Mouse (Mus musculus) effector memory CD4-positive, alpha-beta T cell, adult 7 months (primary cell): ENCODE data around the gene Tle6. TPM values are rescaled to one million over a fixed set of nuclear protein-coding genes. Genes with fewer than 3 reads are reported as not detected.

Source experiments
- polyA plus RNA-seq: library from polyadenylated mRNA; unstranded; fragments of 100-300 nt; shearing (Covaris generic); gene quantifications from one replicate; pipeline ENCODE4 v1.2.1, GENCODE M21; 2017

The Tle6 gene
- not detected for polyA plus RNA-seq

GRCm38 (mm10) chr10:81600738-81601203 is at the start of gene Tle6:
Tle6 (minus strand) TSS chr10:81601073.

GRCm38 (mm10) chr10:81648803-81649775 is 48.2 kb upstream of the Tle6 start, which contains the start of gene Gm10778:
Gm10778 (plus strand) TSS chr10:81649059.

DNA sequence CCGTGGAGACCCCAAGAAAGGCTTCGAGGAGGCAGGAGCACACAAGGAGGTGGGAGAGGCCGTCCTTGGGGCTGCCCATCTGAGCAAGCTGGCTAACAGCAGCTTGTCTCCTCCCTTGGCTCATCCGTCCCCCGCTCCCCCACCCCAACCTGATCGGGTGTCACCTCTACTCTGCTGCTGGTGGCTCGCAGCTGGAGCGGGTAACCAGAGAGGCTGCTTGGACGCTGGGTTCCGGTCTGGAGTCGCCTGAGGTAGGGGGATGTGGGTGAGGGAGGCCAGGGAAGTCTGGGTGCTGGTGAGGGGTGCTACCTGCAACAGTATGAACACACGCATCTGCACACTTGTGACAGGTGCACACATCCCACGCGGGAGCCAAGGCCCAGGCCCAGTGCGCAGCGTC is 27.5 kb upstream of the Tle6 start, which contains the start of gene Ankrd24:
TSS of gene Ankrd24 (plus strand) at position 151 of the 400 bp plus-strand sequence.

GRCm38 (mm10) chr10:81626994-81627835 is 26.3 kb upstream of the Tle6 start, which contains the start of gene Sirt6:
Sirt6 (minus strand) TSS chr10:81627797.

GRCm38 (mm10) chr10:81605974-81606751 is 5.3 kb upstream of the Tle6 start, which contains the start of gene BC025920:
BC025920 (plus strand) TSS chr10:81606270.

DNA sequence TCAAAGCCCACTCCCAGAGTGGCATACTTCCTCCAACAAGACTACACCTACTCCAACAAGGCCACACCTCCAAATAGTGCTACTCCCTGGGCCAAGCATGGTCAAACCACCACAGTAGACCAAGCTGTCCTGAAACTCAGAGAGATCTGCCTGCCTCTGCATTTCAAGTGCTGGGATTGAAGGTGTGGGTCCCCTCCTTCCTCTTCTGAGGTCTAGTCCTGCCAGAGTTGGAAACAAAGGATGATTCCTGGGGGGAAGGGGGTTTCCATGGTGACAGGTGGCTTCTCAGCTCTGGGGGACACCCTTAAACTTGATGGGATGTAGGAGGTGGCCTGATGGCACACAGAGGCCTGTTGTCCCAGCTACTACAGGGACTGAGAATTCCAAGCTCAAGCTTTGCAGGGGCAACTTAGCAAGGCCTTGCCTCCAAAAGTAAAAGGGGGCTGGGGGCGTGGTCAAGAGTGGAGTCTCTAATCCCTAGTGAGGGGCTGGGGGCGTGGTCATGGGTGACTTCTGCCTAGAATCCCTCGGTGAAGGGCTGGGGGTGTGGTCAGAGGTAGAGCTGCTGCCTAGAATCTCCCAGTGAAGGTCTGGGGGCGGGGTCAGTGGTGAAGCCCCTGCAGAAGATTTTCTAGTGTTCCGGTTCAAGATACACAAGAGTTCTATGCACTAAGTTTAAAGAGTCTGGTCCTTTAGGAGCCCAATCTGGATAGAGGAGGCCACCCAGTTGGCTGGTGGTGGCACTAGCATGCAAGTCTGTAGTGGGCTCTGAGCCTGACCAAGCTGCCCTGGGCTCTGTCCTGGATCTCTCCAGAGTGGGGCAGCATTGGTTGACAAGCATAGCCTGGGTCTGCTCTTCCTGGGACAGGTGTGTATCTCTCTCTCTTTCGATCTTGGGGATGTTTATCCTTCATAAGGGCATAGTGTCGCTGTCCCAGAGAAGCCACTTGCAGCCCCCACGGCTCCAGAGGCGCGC is 26.5 kb downstream of the Tle6 start, which contains the start of gene Tle2:
TSS of gene Tle2 (plus strand) at position 481 of the 976 bp plus-strand sequence.

GRCm38 (mm10) chr10:81559163-81559626 is 41.7 kb downstream of the Tle6 start, which contains the start of gene Aes:
Aes (plus strand) TSS chr10:81559488.

DNA sequence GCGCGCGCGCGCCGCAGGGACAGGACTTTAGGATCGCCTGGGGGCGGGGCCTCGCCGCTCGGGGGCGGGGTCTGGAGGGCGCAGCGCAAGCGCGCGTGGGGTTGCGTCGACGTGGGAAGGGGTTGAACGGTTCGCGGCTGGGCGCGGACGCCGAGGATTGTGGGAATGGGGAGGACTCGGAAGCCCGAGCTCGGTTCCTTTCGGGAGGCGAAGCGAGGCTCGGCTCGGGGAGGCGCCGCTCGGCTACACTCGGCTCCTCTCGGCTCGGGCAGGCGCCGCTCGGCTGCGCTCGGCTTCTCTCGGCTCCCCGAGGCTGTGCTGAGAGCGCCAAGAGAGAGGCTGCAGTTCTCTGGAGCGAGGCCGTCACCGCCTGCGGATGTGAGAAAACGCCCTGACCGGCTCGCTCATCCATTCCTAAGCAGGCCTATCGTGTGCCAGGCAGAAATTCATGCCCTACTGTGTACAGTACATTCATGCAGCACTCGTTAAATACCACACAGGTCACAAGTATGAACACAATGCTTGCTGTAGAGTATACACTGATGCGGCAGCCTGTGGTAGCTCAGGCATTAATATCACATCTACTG is 55.6 kb downstream of the Tle6 start, which contains the start of gene Gna11:
TSS of gene Gna11 (minus strand) at position 30 of the 587 bp plus-strand sequence.

Other genes with a start within 250 kb of the Tle6 start
- 1.8 TPM for gene Mfsd12, start 243.6 kb downstream of the Tle6 start, polyA plus RNA-seq
- gene 4930404N11Rik, start 235.3 kb downstream of the Tle6 start, polyA plus RNA-seq: 0.84 TPM
- gene Fzr1, start 222.6 kb downstream of the Tle6 start, polyA plus RNA-seq: 49.3 TPM
- gene Dohh, start 216.6 kb downstream of the Tle6 start, polyA plus RNA-seq: 49.7 TPM
- 5.1 TPM for gene Gm48551, start 216.6 kb downstream of the Tle6 start, polyA plus RNA-seq
- not detected for gene Gm48552, start 212.1 kb downstream of the Tle6 start, polyA plus RNA-seq
- gene Smim24, start 208.0 kb downstream of the Tle6 start, polyA plus RNA-seq: 1.4 TPM
- 13.3 TPM for gene Nfic, start 145.4 kb downstream of the Tle6 start, polyA plus RNA-seq
- gene Celf5, start 118.4 kb downstream of the Tle6 start, polyA plus RNA-seq: not detected
- gene Ncln, start 104.7 kb downstream of the Tle6 start, polyA plus RNA-seq: 110 TPM
- 65.6 TPM for gene S1pr4, start 100.9 kb downstream of the Tle6 start, polyA plus RNA-seq
- 122 TPM for gene Gna15, start 76.8 kb downstream of the Tle6 start, polyA plus RNA-seq
- gene Gna11, start 55.9 kb downstream of the Tle6 start, polyA plus RNA-seq: 11.6 TPM
- gene Aes, start 41.6 kb downstream of the Tle6 start, polyA plus RNA-seq: 883 TPM
- gene Tle2, start 26.5 kb downstream of the Tle6 start, polyA plus RNA-seq: 1.2 TPM
- 1.2 TPM for gene BC025920, start 5.2 kb upstream of the Tle6 start, polyA plus RNA-seq
- gene Sirt6, start 26.7 kb upstream of the Tle6 start, polyA plus RNA-seq: 8.4 TPM
- gene Ankrd24, start 27.5 kb upstream of the Tle6 start, polyA plus RNA-seq: 3.2 TPM
- gene Gm10778, start 48.0 kb upstream of the Tle6 start, polyA plus RNA-seq: 2.4 TPM
- 10.4 TPM for gene Zfp433, start 103.8 kb upstream of the Tle6 start, polyA plus RNA-seq
- gene Gm3055, start 170.1 kb upstream of the Tle6 start, polyA plus RNA-seq: 14.6 TPM
- 1.6 TPM for gene Gm4767, start 211.1 kb upstream of the Tle6 start, polyA plus RNA-seq